Mouse (Mus musculus): ENCODE measurements at regions not wholly inside any gene's neighbourhood (a gene's known extent, or its start where the extent isn't known, plus 50 kb on each side); places are given as distances from the start of the nearest gene placed in this dataset.

DNA sequence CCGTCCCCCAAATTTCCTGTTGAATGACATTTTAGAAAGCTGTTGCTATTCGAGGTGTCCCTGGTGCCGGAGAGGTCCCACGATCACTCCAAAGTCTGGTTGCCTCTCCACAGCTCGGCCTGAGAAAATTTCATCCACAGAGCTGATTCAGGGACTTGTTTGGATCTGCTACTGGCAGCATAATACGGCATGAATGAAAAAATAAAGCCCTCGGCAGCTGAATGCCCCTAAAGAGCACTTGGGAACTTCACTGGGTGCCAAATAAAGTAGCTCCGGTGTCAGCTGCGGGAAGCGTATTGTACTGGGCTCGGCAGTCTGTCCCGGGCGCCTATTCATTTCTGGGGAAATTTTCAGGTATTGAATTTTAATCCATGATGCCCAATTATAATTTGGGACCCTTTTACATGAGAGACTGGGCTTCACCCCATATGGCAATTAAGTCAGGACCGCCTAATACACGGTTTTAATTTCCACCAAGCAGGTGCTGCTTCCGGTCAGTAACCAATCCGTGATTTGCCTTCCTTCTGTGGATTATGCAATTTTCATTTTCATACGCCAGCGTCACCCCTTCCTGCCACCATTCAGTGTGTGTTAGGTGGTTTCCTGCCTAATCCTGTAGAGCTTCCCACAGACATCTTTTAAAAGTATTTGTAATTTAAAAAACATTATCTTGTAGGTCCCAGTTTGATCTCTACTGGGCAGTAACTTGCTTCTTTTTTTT, 200.7 kb upstream of the Adgrl2 start:
- TF ChIP-seq CTCF (IDR thresholded peaks at IDR 0.05; ENCODE audit: low read depth, low read length) (no peak), POLR2AphosphoS5 (IDR thresholded peaks at IDR 0.05; ENCODE audit: insufficient replicate concordance, low read depth, low read length) (no peak)
